Mouse (Mus musculus): ENCODE measurements around the gene Spg20.

Spg20 gene

DNA sequence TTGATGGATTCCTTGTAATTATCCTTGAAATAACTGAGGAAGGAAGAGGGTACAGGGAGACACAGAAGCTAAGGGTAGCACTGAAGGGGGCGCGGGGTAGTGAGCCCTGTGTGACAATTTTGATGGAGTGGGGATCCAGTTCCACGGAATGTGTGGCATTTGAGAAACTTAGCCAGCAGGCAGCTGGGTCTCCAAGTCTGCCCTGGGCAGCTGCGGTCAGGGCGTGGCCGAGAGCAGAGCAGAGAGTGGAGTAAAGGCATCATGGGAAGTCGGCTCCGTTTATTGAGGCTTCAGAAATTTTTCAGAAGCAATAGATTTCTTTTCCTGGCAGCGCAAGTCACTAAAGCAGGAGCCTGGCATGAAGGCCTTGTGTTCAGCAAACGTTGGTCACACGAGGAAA lies 12.9 kb upstream of the Spg20 start:
- no peak for DNase-seq

DNA sequence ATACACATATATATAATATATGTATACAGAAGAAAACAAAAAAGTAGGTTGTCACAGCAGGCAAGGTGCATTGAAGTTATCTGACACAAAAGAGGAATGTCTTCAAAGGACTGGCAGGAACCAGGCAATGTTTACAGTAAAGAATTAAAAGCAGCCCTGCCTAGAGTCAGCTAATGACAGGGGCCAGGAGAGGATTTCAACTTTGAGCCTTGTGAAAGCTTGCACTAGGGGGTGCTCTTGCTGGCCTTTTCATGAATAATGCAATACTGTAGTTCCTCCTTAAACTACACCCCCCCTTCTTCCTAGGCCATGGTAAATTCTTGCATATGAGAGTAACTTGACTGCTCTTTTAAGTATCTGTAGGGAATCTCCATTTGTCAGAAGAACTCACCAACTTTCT lies 10.8 kb upstream of the Spg20 start:
- no peak for DNase-seq

DNA sequence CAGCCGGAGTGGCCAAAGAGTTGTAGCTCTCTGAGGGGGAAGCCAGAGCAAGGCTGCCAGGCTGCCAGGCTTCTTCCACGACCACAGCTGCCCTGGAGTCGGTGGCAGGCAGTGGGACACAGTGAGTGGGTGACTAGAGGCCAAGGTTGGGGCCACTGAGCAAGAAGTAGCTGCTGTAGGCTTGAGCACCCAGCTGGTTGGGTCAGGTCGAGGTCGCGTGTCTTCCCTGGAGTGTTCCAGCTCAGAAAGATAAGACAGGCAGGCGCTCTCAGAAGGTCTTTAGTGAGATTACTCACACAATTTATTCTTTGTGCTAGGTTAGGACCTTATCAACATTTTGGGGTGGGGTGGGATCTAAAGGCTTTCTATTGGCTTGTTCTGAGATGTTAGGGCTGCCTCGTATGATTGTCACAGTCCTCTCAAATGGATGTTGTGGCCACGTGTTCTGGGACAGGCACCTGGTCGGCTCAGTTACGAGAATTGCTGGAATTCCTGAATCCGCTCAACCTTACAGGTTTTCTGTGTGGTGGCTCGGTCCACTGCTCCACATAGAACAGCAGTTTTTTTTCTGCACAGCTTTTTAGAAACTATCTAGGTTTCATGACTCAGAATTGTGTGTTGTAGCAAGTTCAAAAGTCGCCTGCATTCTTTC lies 6.4 kb upstream of the Spg20 start:
- DNase-seq, result no peak

DNA sequence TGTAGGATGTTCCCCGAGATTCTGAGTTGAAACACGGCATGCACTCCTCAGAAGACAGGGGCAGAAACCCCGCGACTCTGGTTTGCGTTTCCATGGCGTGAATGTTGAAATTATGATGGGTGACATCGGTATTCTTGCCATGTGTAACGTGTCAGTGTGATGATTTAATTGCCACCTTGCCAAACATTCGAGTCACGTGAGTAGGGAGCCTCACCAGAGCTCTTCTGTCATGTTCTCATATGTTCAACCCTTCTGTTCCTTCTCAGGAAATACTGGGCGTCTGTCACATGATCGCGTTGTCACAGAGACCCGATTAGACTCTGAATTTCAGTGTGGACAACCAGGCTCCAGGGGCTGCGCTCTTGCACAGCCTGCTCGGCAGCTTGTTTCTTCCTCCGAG lies 5.9 kb upstream of the Spg20 start:
- no peak for DNase-seq

DNA sequence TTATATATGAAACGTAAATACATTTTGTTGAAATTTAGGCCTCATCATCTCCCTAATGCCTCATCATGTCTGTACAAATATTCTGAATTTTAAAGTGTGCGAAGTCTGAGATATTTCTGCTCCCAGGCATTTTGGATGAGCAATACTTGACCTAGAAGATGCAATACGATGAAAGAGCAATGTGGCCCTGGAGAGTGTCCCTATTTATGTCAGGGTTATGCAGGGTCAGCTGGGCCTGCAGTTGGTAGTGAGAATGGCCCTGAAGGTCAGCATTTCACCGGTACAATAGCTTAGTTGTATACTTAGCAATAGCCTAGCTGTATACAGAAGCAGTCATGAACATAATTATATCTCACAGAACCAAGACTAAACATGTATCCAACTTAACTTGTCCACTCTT lies 2.8 kb upstream of the Spg20 start:
- DNase-seq, result no peak

DNA sequence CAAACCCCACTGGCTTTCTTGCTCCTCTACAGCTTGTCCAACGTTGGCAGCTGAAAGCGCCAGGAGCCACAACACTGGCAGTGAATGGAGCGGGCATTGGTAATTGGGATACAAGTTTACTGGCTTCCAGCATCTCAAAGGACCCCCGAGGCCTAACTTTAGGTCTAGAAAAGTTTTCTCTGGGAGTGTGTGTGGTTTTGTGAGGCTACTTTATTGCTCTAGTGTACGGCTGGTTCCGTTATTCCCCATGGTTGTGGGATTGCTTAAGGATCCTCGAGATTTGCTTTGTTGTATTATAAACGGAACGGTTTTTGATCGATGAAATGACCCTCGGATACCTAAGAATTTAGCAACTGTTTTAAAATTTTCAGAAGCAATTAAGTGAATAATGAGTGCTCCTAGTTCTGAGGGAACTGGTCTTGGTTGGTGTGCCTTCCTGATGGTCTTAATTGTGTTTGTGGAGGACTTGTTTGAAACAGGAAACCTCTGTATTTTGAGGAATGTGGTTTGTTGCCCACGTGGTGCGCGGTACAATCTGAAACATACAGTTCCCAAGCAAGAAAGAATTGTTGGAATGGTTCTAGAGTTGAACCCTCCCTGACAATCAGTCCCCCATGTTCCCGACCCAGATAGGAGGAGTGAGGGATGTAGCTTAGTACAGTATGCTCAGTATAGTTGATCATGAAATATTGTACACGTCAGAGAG lies 955 bp downstream of the Spg20 start:
- no peak for DNase-seq

DNA sequence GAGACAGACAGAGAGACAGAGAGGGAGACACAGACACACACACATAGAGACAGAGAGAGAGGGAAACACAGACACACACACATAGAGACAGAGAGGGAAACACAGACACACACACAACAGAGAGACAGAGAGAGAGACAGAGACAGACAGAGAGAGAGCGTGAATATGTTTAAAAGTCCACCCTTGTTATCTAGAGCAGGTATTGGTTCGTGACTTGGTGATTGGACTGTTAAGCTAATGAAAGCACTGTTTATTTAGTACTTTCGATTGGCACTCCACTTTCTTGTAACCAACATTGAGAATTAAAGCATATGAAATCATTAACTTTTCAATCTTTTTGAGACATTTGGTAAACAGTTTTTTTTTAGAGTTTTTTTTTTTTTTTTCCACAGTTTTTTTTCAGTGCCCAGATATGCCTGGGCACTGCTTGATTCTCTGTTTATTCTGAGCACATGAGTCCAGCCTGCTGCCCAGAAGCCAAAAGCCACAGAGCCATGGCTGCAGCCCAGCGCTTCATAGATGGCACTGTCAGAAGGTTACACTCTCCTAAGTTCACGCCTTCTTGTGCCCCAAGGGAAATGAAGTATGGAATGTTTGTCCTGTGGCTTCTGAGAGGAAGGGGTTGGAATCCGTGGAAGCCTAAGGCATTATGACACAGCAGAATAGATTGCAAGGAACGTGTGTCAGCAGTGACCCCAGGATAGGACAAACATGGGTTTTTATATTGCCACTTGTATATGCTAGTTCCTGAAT lies 2.6 kb downstream of the Spg20 start:
- no peak for DNase-seq

DNA sequence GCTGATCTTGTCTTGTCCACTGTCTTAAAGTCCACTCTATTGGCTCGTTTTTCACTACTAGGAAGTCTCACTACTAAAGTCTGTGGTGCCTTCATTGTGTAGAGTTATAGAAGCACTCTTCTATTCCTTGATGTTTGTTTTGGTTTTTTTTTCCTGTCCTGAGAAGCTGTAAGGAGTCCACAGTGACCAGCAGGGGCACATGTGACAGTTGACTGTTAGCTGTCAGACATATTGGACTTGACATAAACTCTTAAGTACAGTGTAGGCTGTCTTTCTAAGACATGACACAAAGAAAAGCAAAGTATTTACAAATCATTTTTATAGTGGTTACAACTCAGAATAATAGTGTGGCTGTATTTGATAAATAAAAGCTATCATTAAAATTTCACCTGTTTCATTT lies 3.2 kb downstream of the Spg20 start:
- DNase-seq, result no peak

DNA sequence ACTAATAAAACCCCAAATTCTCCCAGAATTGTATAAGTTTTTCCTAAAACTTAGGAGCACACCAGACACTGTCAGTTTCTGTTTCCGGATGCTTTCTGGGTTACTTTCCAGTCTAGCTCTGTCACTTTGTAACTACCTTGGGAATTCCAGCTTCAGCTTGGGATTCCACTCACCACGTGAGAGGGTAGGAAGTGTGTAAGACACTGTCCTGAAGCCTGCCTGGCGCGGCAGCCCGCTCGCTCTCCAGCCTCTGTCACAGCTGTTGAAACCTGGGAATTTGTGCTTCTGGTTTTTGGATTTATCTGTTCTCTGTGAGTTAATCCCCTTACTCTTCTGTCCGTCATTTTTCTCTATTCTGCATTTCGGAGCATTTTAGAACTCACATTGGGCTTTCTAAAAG lies 4.1 kb downstream of the Spg20 start:
- no peak for DNase-seq

DNA sequence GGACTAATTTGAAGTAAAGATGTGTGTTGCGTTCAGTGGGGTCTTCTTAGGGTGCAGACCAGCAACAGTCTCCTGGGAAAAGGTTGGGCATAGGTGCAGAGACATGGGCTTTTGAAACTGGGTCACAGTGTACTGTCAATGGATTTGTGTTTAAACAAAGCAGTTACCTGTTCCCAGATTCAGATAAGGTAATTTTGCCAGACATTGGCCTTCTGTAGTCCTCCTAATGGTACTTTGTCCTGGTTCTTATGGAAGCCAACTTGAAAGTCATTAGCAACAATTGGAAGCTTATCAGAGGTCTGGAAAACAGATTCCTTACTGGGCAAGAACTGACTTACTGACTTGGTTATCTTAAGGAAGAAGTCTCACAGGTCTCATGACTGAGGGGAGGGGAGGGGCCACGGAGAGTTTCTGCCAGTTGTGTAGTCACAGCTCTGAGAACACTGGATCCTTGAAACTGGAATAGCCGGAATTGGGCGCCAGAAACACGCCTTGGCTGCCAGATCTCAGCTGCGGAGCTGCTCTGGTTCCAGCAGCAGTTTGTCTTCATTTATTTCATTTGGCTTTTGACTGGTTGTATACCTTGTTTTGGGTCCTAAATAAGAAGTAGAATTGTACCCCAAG lies 7.5 kb downstream of the Spg20 start:
- no peak for DNase-seq

DNA sequence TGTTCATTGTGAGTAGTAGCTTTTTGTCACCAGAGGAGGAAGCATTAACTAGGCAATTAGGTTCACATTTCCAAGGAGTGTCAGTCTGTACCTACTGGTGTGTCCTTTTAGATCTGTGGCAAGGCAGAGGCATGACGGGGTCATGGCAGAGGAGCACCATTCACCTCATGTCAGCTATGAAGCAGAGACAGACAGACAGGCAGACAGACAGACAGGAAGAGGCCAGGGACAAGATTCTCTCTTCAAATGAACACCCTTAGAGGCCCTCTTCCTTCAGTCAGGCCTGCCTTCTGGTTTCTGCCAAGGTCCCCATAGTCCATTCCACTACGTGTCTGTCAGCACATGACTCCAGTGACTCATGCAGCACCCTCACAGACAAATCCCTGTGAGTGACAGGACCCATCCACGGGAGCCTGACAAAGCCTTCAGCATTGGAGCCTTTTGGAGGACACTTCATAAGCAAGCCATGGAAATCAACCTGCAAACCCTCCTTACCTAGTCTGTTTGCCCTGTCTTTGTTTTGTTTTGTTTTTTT lies 10.5 kb downstream of the Spg20 start:
- DNase-seq, result no peak

DNA sequence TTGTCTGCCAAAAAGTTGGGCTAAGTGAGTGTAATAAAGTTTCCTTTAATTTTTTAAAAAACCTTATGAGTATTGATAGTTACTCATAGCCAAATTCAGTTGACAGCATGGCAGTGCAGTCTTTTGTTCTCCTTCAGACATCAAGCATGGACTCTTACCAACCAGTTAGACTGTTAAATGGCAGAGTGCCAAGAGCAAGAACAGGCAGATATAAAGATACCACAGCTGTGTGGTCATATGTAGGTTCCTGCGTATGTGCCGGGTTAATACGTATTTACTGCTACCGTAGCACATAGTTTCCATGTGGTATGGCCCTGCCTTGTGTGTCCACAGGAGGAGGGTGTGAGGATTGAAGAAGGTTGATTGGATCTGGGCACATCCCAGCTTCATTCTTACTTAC lies 11.2 kb downstream of the Spg20 start:
- DNase-seq, result no peak

DNA sequence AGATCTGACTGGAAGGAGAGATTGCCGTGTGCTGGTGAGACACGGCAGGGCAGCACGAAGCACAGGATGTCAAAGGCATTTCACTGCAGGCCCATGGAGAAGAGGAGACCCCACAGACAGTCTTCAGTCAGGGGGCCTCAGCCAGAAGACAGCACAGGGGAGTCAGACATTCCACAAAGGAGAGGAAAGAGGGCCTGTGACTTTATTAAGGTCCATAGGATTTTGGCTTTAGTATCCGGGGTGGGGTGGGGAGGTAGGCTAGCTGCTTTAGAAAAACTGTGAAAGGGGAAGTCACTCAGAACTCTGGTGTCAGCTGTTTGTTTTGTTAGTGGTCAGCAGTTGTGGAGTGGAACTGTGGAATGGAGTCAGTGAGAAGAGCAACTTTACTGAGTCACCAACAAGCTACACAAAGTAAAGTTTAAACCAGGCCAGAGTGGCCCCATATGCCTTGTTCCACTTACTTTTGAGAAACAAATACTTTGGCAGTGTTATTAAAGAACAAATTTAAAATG lies 17.3 kb downstream of the Spg20 start:
- DNase-seq, result no peak

DNA sequence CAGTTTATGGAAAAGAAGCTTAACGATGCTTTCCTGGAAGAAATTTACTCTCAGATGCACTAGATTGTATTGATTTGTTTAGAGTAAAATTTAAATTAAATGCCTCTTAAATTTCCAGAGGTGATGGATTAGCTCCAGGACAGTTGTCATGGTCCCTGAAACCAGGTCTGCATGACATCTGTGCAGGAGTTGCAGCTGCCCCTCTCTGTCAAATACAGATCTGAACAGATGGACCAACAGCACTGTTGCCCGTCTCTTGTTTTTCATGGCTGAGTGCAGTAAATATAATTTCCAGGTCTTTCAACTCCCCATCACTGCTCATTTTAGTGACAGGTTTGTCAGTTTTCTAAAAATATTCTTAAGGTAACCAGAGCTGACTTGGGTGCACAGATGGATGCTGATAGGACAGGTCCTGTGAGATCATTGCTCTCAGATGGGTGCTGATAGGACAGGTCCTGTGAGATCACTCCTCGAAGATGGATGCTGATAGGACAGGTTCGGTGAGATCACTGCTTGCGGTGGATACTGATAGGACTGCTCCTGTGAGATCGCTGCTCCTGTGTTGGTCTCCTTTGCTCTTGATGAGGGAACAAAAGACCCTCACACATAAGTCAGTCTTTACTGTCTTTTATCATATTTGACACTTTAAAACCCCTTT lies 19.8 kb downstream of the Spg20 start:
- DNase-seq, result no peak

DNA sequence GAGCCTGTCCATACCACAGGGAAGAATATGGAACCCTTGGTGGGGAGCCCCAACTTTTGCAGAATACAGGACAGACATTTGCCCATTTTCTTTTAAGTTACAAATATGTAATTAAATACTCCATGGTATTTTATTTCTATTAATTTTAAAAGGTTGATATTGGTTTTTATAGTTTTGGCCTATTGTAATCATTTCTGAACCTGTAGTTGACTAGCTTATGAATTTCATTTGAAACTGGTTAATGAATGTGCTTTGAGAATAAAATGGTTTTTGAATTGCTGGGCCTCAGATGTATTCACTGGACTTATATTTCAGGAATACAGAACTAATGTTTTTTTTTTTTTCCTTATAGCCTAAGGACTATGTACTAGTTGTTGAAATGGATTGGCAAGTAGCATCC lies 25.1 kb downstream of the Spg20 start, which contains the start of gene Ccdc169:
Gene Ccdc169, plus strand, starts transcription at position 301 of the 400 bp plus-strand sequence.
- DNase-seq, result no peak

DNA sequence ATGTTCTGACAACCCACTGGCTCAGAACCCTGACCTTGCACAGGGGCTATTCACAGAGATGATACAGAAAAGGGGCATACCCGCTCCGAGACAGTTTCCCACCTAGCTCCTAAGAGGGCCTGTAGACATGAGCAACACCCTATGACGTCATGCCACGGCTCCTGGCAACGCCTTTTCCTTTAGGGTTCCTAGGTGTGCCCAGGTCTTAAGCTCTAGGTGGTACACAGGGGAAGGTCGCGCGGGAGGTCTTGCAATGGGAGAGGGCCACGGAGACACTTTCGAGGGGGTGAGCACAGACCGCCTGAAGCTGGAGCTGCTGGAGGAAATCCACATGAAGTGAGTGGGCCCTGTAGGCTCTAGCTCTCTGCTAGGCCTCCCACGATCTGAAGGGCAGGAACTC lies 27.9 kb downstream of the Spg20 start:
- DNase-seq, result no peak

DNA sequence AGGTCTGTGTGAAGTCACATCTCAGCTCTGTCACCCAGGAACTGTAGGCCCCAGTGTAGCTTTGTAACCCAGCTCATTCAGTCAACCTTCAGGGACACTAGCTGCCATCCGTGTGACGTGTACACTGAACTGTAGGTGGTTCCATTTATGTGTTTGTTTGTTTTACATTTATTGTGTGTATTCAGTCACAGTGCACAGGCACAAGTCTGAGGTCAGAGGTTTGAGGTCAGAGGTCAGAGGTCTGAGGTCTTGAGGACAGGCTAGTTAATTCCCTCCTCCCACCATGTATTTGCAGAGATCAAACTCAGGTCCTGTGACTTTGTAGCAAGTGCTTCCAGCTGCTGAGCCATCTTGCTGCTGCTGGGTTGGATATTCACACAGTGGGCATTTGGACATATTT lies 29.5 kb downstream of the Spg20 start:
- no peak for DNase-seq

DNA sequence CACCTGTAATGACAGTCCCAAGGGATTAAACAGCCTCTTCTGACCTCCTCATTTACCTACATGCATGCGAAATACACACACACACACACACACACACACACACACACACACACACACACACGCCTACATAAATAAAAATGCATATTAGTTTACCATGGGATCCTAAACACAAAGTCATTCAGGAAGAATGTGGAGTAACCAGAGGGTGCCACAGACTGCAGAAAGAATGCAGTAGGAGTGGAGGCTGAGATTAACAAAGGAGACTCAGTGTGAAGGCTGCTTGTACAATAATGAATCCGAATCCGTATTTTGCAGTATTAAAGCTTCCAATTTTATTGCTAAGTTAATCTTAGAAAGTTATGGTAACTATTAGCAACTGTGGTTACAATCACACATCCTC lies 33.0 kb downstream of the Spg20 start:
- DNase-seq, result no peak

DNA sequence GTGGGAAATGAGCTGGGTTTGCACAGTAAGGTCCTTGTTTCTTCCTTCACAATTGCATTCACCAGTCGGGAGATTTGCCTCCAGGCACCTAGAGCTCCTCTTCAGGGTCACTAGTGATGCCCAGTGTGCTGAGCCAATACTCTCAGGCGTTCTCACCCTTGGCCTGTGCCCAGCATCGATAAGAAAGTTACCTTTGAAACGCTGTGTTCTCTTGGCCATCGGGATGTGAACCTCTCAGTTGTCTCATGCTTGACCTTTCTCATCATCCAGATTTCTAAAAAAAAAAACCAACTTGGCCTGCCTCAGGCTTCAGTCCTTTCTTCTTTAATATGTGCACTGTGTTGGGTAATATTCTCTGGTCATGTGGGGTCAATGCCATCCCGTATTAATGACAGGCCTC lies 34.5 kb downstream of the Spg20 start:
- no peak for DNase-seq

DNA sequence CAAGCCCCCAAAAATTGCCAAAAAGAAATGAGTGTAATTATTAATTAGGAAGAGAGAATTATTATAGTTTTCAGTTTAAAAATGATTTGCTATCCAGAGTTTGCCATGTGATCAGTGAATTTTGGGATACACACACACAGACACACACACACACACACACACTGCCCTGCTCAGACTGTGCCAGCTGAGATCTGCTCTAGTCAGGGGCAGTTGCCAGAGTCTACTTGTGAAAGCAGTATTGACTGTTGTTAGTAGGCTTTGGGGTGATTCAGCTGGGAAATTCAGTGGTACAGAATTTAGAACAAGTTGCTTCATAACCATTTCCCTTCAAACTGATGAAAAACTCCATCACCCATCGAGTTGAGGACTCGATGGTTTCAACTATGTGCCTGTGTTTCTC lies 35.2 kb downstream of the Spg20 start:
- no peak for DNase-seq

DNA sequence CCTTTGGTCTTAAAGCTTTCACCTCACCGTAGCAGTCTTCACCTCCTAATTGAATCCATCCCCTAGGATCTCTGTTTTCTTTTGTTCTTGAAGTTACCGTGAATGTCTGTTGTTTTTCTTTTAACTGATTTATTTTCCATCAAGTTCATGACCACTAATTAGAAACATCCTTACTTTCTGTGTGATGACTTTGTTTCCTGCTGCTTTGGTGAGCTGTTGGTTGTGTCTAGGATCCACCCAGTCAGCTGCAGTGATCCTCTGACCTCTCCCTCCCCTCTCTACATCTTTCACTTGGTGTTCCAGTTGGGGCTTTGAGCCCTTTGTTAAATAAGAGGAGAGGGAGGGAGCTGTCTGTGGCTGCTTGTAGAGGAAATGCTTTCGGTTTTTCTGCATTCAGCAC lies 36.2 kb downstream of the Spg20 start:
- DNase-seq, result no peak

DNA sequence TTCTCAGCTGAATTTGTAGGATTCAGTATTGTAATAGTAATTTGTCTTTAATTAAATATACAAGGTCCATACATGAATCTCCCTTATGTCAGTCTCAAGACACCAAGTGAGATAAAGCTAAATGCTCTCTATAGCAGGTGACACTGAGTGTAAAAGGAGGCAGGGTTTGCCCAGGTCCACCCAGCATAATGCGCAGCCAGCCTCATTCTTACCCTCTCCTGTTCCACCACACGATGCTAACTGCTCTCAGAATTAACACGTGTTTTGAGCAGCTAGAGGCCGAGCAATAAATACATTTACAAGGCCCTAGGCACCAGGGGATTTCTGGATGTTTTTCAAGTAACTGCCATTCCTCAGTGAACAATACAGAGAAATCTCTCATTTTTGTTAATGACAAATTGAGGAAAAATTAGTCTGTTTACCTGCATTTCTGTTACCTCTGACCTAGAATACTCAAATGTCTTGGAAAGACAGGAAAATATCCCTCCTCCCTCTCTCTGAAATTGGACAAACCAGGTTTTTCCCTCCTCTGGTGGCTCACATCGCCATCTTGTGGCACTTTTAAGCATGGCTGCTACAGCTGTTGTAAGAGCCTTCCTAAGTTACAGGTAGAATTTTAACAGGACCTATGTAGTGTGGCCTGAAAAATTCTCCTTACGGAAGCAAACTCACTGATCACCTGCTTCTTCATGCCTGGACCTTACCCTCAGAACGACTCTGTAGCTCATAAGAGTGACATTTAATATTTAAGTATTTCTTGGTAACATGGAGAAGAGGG lies 39.9 kb downstream of the Spg20 start:
- DNase-seq, result peak; percentile 78
